Mouse (Mus musculus) limb, embryonic 14.5 days (tissue): ENCODE measurements around the gene Hsd17b10. TPM values are rescaled to one million over a fixed set of nuclear protein-coding genes. Genes with fewer than 3 reads are reported as not detected.
A peak's percentile ranks its signal among the peaks of the same experiment; 100 is the strongest.

Source experiments
- ATAC-seq: fragments of 200-750 bp; cut with Nextera tagmentation; 2 replicates; pipeline ENCODE4 v1.8.0; 2017; ENCODE audit warnings: low read depth, moderate number of reproducible peaks, moderate TSS enrichment; ENCODE audit not compliant: low FRiP score
- DNase-seq: peaks from one replicate; pipeline ENCODE4 v3.0.0-alpha.2; 2015; ENCODE audit warnings: low spot score
- H3K27ac ChIP-seq: fragments of 300-500 bp; sonication (generic); replicated peaks from 2 replicates; pipeline ENCODE4 v1.5.1; 2014; ENCODE audit warnings: low read depth, mild to moderate bottlenecking, low read length, moderate library complexity, mixed read lengths
- H3K27me3 ChIP-seq: fragments of 300-500 bp; sonication (generic); 2 replicates; pipeline ENCODE4 v1.6.1; 2014; ENCODE audit warnings: low read length, mixed read lengths; ENCODE audit not compliant: control insufficient read depth, insufficient read depth
- H3K36me3 ChIP-seq: fragments of 300-500 bp; sonication (generic); 2 replicates; pipeline ENCODE4 v1.6.1; 2014; ENCODE audit warnings: mild to moderate bottlenecking, low read length, moderate library complexity, mixed read lengths; ENCODE audit not compliant: control insufficient read depth, insufficient read depth
- H3K4me1 ChIP-seq: fragments of 300-500 bp; sonication (generic); 2 replicates; pipeline ENCODE4 v1.6.1; 2014; ENCODE audit warnings: antibody characterized with exemption, low read length, mixed read lengths; ENCODE audit not compliant: control insufficient read depth, insufficient read depth
- H3K4me2 ChIP-seq: fragments of 300-500 bp; sonication (generic); replicated peaks from 2 replicates; pipeline ENCODE4 v1.6.1; 2014; ENCODE audit warnings: low read depth, mild to moderate bottlenecking, low read length, moderate library complexity; ENCODE audit not compliant: severe bottlenecking
- H3K4me3 ChIP-seq: fragments of 300-500 bp; sonication (generic); replicated peaks from 2 replicates; pipeline ENCODE4 v1.5.1; 2014; ENCODE audit warnings: low read length
- H3K9ac ChIP-seq: fragments of 300-500 bp; sonication (generic); 2 replicates; pipeline ENCODE4 v1.6.1; 2014; ENCODE audit warnings: mild to moderate bottlenecking, low read depth, low read length, moderate library complexity; ENCODE audit not compliant: severe bottlenecking
- H3K9me3 ChIP-seq: fragments of 300-500 bp; sonication (generic); 2 replicates; pipeline ENCODE4 v1.6.1; 2016; ENCODE audit warnings: low read length; ENCODE audit not compliant: control insufficient read depth
- POLR2A ChIP-seq: fragments of 200-500 bp; IDR thresholded peaks from 2 replicates; pipeline ENCODE4 v1.8.0; 2012; ENCODE audit warnings: inconsistent platforms, mild to moderate bottlenecking, moderate library complexity, borderline replicate concordance; ENCODE audit not compliant: insufficient read depth, insufficient read length; ENCODE audit errors: extremely low read depth
- WGBS: fragments of 180-500 bp; shearing (Covaris S2); extraction: QIAGEN DNeasy Blood & Tissue Kit; methylation state at CpG from one replicate; pipeline ENCODE4 v1.1.7; 2014; 5-methylcytosine and 5-hydroxymethylcytosine counted together
- polyA plus RNA-seq, 2 experiments: library from polyadenylated mRNA; depleted of rRNA in 1 of 2; stranded (reverse) in 1 of 2; unstranded in 1 of 2; fragments of >200 nt; fragmentation: Nextera tagmentation in 1 of 2; extraction: Ambion mirVana in 1 of 2; gene quantifications; 2 replicates each; pipeline versions ENCODE4 v1.2.1 to v1.2.3; 2012 to 2014

The Hsd17b10 gene
- polyA plus RNA-seq, 2 experiments: 98.9 to 222 TPM

- 20% methylated on average over 11 of the region's 11 CpGs for WGBS
- no peak; the same call in 1 of the 2 replicates for ATAC-seq
Observed at GRCm38 (mm10) chrX:152015752-152016150, 14.1 kb downstream of the Hsd17b10 start.

GRCm38 (mm10) chrX:152016151-152017145 is 14.8 kb downstream of the Hsd17b10 start, which contains the start of the genes Ribc1 and Smc1a:
Gene Ribc1, minus strand, starts transcription at chrX:152016295.
Gene Smc1a, plus strand, starts transcription at chrX:152016428.
- 0 out of 2 replicates have a peak, but pooled peaks have one; percentile 6 for TF ChIP-seq POLR2A
- H3K9me3 ChIP-seq: no peaks in the 10 kb centered on the region
- 0 out of 2 replicates have a peak, but pooled peaks cover 8% of the 10 kb centered on the region for H3K27me3 ChIP-seq
- H3K4me1 ChIP-seq: no peaks in the 10 kb centered on the region
- 21% methylated on average over 63 of the region's 64 CpGs for WGBS
- ATAC-seq (peak; percentile 97), DNase-seq (peak; percentile 94)
- H3K4me3 ChIP-seq: peak within 1 kb of the TSS; percentile 53
- no peaks in the 10 kb centered on the region for H3K36me3 ChIP-seq
- H3K4me2 ChIP-seq: peak within 1 kb of the TSS; percentile 50
- peak within 1 kb of the TSS; percentile 68 for H3K9ac ChIP-seq
- H3K27ac ChIP-seq: peak within 1 kb of the TSS; percentile 90

More at GRCm38 (mm10) chrX:152015752-152016150, 14.1 kb downstream of the Hsd17b10 start:
- H3K27me3 ChIP-seq: 0 out of 2 replicates have a peak, but pooled peaks cover 8% of the 10 kb centered on the region
- peak overlapping the region; percentile 90 for H3K27ac ChIP-seq
- H3K9me3 ChIP-seq: no peaks in the 10 kb centered on the region
- H3K9ac ChIP-seq: peak overlapping the region; percentile 68
- no peak for DNase-seq
- H3K4me2 ChIP-seq: peak overlapping the region; percentile 50
- H3K4me1 ChIP-seq: no peaks in the 10 kb centered on the region
- TF ChIP-seq POLR2A: no peak
- peak overlapping the region; percentile 53 for H3K4me3 ChIP-seq
- H3K36me3 ChIP-seq: no peaks in the 10 kb centered on the region

GRCm38 (mm10) chrX:152017186-152017585 is 15.5 kb downstream of the Hsd17b10 start:
- H3K4me1 ChIP-seq: no peaks in the 10 kb centered on the region
- H3K9ac ChIP-seq: peak overlapping the region; percentile 68
- H3K36me3 ChIP-seq: no peaks in the 10 kb centered on the region
- 0 out of 2 replicates have a peak, but pooled peaks cover 8% of the 10 kb centered on the region for H3K27me3 ChIP-seq
- H3K4me3 ChIP-seq: peak overlapping the region; percentile 53
- ATAC-seq (no peak), DNase-seq (no peak)
- 24% methylated on average over 14 of the region's 14 CpGs for WGBS
- H3K4me2 ChIP-seq: peak overlapping the region; percentile 46
- H3K27ac ChIP-seq: peak overlapping the region; percentile 88
- no peak for TF ChIP-seq POLR2A
- no peaks in the 10 kb centered on the region for H3K9me3 ChIP-seq

- ATAC-seq: no peak
Observed at GRCm38 (mm10) chrX:152019294-152019693, 17.6 kb downstream of the Hsd17b10 start.

GRCm38 (mm10) chrX:152039865-152040264 is 38.2 kb downstream of the Hsd17b10 start:
- Histone ChIP-seq H3K9ac (no peak overlapping the region), H3K4me1 (no peaks in the 10 kb centered on the region), H3K27ac (no peak overlapping the region), H3K27me3 (peaks cover 6% of the 10 kb centered on the region; the same call in 1 of the 2 replicates), H3K9me3 (no peaks in the 10 kb centered on the region), H3K4me2 (no peak overlapping the region), H3K4me3 (no peak overlapping the region), H3K36me3 (peaks cover 24% of the 10 kb centered on the region)
- DNase-seq: no peak
- TF ChIP-seq POLR2A: no peak
- ATAC-seq: no peak

More at GRCm38 (mm10) chrX:152019294-152019693, 17.6 kb downstream of the Hsd17b10 start:
- TF ChIP-seq POLR2A: no peak
- 93% methylated on average over 2 of the region's 2 CpGs for whole genome bisulfite sequencing
- no peak for DNase-seq
- H3K27me3 ChIP-seq: 0 out of 2 replicates have a peak, but pooled peaks cover 8% of the 10 kb centered on the region
- no peaks in the 10 kb centered on the region for H3K9me3 ChIP-seq
- H3K4me3 ChIP-seq: no peak overlapping the region
- H3K27ac ChIP-seq: no peak overlapping the region
- no peak overlapping the region for H3K9ac ChIP-seq
- H3K4me1 ChIP-seq: no peaks in the 10 kb centered on the region
- H3K4me2 ChIP-seq: no peak overlapping the region
- H3K36me3 ChIP-seq: peaks cover 7% of the 10 kb centered on the region; the same call in 1 of the 2 replicates
